Mouse (Mus musculus) neural tube, embryonic 14.5 days (tissue): ENCODE results near the gene Zbtb46. TPM values are rescaled to one million over a fixed set of nuclear protein-coding genes. Genes with fewer than 3 reads are reported as not detected.
A peak's percentile ranks its signal among the peaks of the same experiment; 100 is the strongest.

ENCODE experiments used
- ATAC-seq: fragments of 200-750 bp; cut with Nextera tagmentation; 2 replicates; pipeline ENCODE4 v1.8.0; 2017; ENCODE audit warnings: low read depth, mild to moderate bottlenecking, moderate TSS enrichment, moderate library complexity
- H3K27ac ChIP-seq: fragments of 300-500 bp; sonication (generic); 2 replicates; pipeline ENCODE4 v1.5.1; 2014; ENCODE audit warnings: low read depth, mild to moderate bottlenecking, control low read depth, low read length, moderate library complexity, mixed read lengths
- H3K27me3 ChIP-seq: fragments of 300-500 bp; sonication (generic); 2 replicates; pipeline ENCODE4 v1.6.1; 2014; ENCODE audit warnings: low read length; ENCODE audit not compliant: control insufficient read depth, insufficient read depth
- H3K36me3 ChIP-seq: fragments of 300-500 bp; sonication (generic); 2 replicates; pipeline ENCODE4 v1.6.1; 2014; ENCODE audit warnings: low read length, mixed read lengths; ENCODE audit not compliant: control insufficient read depth, insufficient read depth
- H3K4me1 ChIP-seq: fragments of 300-500 bp; sonication (generic); 2 replicates; pipeline ENCODE4 v1.6.1; 2014; ENCODE audit warnings: low read length; ENCODE audit not compliant: control insufficient read depth, insufficient read depth
- H3K4me2 ChIP-seq: fragments of 300-500 bp; sonication (generic); 2 replicates; pipeline ENCODE4 v1.6.1; 2014; ENCODE audit warnings: mild to moderate bottlenecking, low read depth, low read length, control low read depth
- H3K4me3 ChIP-seq: fragments of 300-500 bp; sonication (generic); 2 replicates; pipeline ENCODE4 v1.5.1; 2014; ENCODE audit warnings: low read depth, low read length, control low read depth, mixed read lengths
- H3K9ac ChIP-seq: fragments of 300-500 bp; sonication (generic); replicated peaks from 2 replicates; pipeline ENCODE4 v1.6.1; 2014; ENCODE audit warnings: low read depth, mild to moderate bottlenecking, control low read depth, low read length, mixed read lengths
- H3K9me3 ChIP-seq: fragments of 300-500 bp; sonication (generic); 2 replicates; pipeline ENCODE4 v1.6.1; 2016; ENCODE audit warnings: low read length; ENCODE audit not compliant: control insufficient read depth
- WGBS: fragments of 180-500 bp; shearing (Covaris S2); extraction: QIAGEN DNeasy Blood & Tissue Kit; methylation state at CpG from one replicate; pipeline ENCODE4 v1.1.7; 2014; 5-methylcytosine and 5-hydroxymethylcytosine counted together
- polyA plus RNA-seq: library from polyadenylated mRNA; unstranded; fragments of >200 nt; fragmentation: Nextera tagmentation; extraction: Ambion mirVana; gene quantifications from 2 replicates; pipeline ENCODE4 v1.2.1, GENCODE M21; 2014

The Zbtb46 gene
- polyA plus RNA-seq, 1 experiment from 2014 or later: 18.2 TPM

GRCm38 (mm10) chr2:181394086-181394485 lies 65.1 kb downstream of the Zbtb46 start:
- no peaks in the 10 kb centered on the region for H3K9me3 ChIP-seq
- H3K27ac ChIP-seq: no peak overlapping the region
- no peak overlapping the region for H3K4me3 ChIP-seq
- H3K4me2 ChIP-seq: no peak overlapping the region
- no peaks in the 10 kb centered on the region for H3K4me1 ChIP-seq
- ATAC-seq: no peak
- no peak overlapping the region for H3K9ac ChIP-seq
- WGBS: 97% methylated on average over 3 of the region's 3 CpGs
- H3K36me3 ChIP-seq: peaks cover 3% of the 10 kb centered on the region; the same call in 1 of the 2 replicates
- H3K27me3 ChIP-seq: no peaks in the 10 kb centered on the region

GRCm38 (mm10) chr2:181392600-181393213 lies 66.5 kb downstream of the Zbtb46 start:
- no peak overlapping the region for H3K9ac ChIP-seq
- ATAC-seq: peak; percentile 82
- H3K9me3 ChIP-seq: no peaks in the 10 kb centered on the region
- no peak overlapping the region for H3K4me3 ChIP-seq
- no peaks in the 10 kb centered on the region for H3K4me1 ChIP-seq
- peaks cover 3% of the 10 kb centered on the region; the same call in 1 of the 2 replicates for H3K36me3 ChIP-seq
- H3K27ac ChIP-seq: no peak overlapping the region
- 33% methylated on average over 4 of the region's 4 CpGs for WGBS
- H3K4me2 ChIP-seq: no peak overlapping the region
- no peaks in the 10 kb centered on the region for H3K27me3 ChIP-seq

DNA sequence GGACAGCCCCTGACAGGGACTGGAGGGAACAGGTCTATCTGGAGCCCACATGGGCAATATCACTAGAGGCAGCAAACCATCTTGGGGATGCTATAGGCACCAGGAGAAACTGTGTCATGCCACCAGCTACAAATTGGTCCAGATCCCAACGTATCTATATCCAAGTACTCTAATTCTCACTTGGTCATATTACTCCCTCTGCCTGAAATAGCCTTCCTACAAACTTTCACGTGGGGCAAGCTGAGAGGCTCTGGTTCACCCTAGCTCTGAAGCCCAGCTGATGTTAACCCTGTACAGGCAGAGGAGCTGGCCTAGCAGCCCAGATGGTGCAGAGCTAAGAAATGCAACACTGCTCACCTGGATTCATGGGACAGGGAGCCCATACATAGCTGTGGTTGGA lies 67.7 kb downstream of the Zbtb46 start:
- ATAC-seq: no peak
- Histone ChIP-seq H3K36me3 (peaks cover 6% of the 10 kb centered on the region; the same call in 1 of the 2 replicates), H3K4me3 (no peak overlapping the region), H3K4me1 (no peaks in the 10 kb centered on the region), H3K27ac (no peak overlapping the region), H3K9ac (no peak overlapping the region), H3K27me3 (no peaks in the 10 kb centered on the region), H3K9me3 (no peaks in the 10 kb centered on the region), H3K4me2 (no peak overlapping the region)
- 74% methylated on average over 2 of the region's 2 CpGs for WGBS

GRCm38 (mm10) chr2:181391022-181391421 lies 68.2 kb downstream of the Zbtb46 start:
- H3K27me3 ChIP-seq: no peaks in the 10 kb centered on the region
- no peaks in the 10 kb centered on the region for H3K4me1 ChIP-seq
- H3K9ac ChIP-seq: no peak overlapping the region
- no peak for ATAC-seq
- peaks cover 11% of the 10 kb centered on the region for H3K36me3 ChIP-seq
- H3K4me2 ChIP-seq: no peak overlapping the region
- 94% methylated on average over 15 of the region's 15 CpGs for WGBS
- H3K4me3 ChIP-seq: no peak overlapping the region
- H3K27ac ChIP-seq: no peak overlapping the region
- H3K9me3 ChIP-seq: no peaks in the 10 kb centered on the region

- 91% methylated on average over 4 of the region's 4 CpGs for WGBS
- Histone ChIP-seq H3K27me3 (no peaks in the 10 kb centered on the region), H3K4me2 (no peak overlapping the region), H3K4me1 (no peaks in the 10 kb centered on the region), H3K4me3 (no peak overlapping the region), H3K9me3 (no peaks in the 10 kb centered on the region), H3K36me3 (peaks cover 17% of the 10 kb centered on the region), H3K9ac (no peak overlapping the region), H3K27ac (no peak overlapping the region)
- no peak for ATAC-seq
Observed at GRCm38 (mm10) chr2:181390136-181390870, 68.9 kb downstream of the Zbtb46 start.

- Histone ChIP-seq H3K27ac (no peak overlapping the region), H3K4me2 (no peak overlapping the region), H3K9ac (no peak overlapping the region), H3K36me3 (peaks cover 38% of the 10 kb centered on the region), H3K4me1 (no peaks in the 10 kb centered on the region), H3K9me3 (no peaks in the 10 kb centered on the region), H3K27me3 (no peaks in the 10 kb centered on the region), H3K4me3 (no peak overlapping the region)
- no peak for ATAC-seq
- WGBS: 89% methylated on average over 4 of the region's 4 CpGs
Observed at GRCm38 (mm10) chr2:181386663-181387210, 72.5 kb downstream of the Zbtb46 start.

GRCm38 (mm10) chr2:181385885-181386284 lies 73.3 kb downstream of the Zbtb46 start:
- no peaks in the 10 kb centered on the region for H3K4me1 ChIP-seq
- no peak overlapping the region for H3K4me3 ChIP-seq
- H3K36me3 ChIP-seq: peaks cover 45% of the 10 kb centered on the region
- no peak overlapping the region for H3K27ac ChIP-seq
- H3K9me3 ChIP-seq: no peaks in the 10 kb centered on the region
- 68% methylated on average over 3 of the region's 3 CpGs for WGBS
- H3K4me2 ChIP-seq: no peak overlapping the region
- H3K9ac ChIP-seq: no peak overlapping the region
- H3K27me3 ChIP-seq: no peaks in the 10 kb centered on the region
- ATAC-seq: no peak

GRCm38 (mm10) chr2:181384919-181385391 lies 74.3 kb downstream of the Zbtb46 start:
- no peak overlapping the region for H3K4me3 ChIP-seq
- WGBS: 91% methylated on average over 4 of the region's 4 CpGs
- no peak for ATAC-seq
- no peaks in the 10 kb centered on the region for H3K27me3 ChIP-seq
- H3K4me2 ChIP-seq: no peak overlapping the region
- no peaks in the 10 kb centered on the region for H3K4me1 ChIP-seq
- H3K36me3 ChIP-seq: peaks cover 49% of the 10 kb centered on the region
- H3K27ac ChIP-seq: no peak overlapping the region
- H3K9ac ChIP-seq: no peak overlapping the region
- H3K9me3 ChIP-seq: no peaks in the 10 kb centered on the region

- no peaks in the 10 kb centered on the region for H3K4me1 ChIP-seq
- no peak overlapping the region for H3K9ac ChIP-seq
- no peak overlapping the region for H3K27ac ChIP-seq
- H3K4me2 ChIP-seq: no peak overlapping the region
- no peak overlapping the region for H3K4me3 ChIP-seq
- peaks cover 51% of the 10 kb centered on the region for H3K36me3 ChIP-seq
- ATAC-seq: 0 out of 2 replicates have a peak, but pooled peaks have one; percentile 29
- H3K9me3 ChIP-seq: no peaks in the 10 kb centered on the region
- 92% methylated on average over 7 of the region's 7 CpGs for WGBS
- no peaks in the 10 kb centered on the region for H3K27me3 ChIP-seq
Observed at GRCm38 (mm10) chr2:181384463-181384862, 74.8 kb downstream of the Zbtb46 start.
